Mouse (Mus musculus) embryo, embryonic 11.5 days (tissue): ENCODE data around the gene Evi2.

Experiments used
- DNase-seq: peaks from one replicate; pipeline ENCODE4 v3.0.0-alpha.2; 2012; ENCODE audit warnings: low read depth, low spot score

Gene Evi2

DNA sequence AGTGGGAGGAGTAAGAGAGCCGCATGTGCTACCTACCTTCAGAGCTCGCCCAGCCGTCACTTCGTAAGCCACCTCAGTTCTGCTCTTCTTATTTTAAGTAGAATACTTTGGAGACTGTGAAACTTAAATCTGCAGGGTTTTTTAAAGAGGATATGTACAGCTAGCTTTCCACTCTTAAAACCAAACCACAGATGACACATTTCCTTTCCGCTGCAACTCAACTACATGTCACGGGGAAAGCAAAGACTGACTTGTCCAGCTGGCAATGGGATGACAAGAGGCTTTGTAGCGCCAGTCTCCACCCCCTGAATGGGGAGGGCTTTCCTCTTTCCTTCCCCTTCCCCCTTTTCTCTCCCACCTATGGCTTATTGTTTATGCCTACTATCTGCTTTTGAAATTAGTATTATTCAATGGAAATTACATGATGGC, at the start of gene Evi2, which contains the start of gene Evi2a:
Evi2 (minus strand) TSS at position 257 of the 429 bp plus-strand sequence.
Evi2a (minus strand) TSS at position 277 of the 429 bp plus-strand sequence.
- no peak for DNase-seq

DNA sequence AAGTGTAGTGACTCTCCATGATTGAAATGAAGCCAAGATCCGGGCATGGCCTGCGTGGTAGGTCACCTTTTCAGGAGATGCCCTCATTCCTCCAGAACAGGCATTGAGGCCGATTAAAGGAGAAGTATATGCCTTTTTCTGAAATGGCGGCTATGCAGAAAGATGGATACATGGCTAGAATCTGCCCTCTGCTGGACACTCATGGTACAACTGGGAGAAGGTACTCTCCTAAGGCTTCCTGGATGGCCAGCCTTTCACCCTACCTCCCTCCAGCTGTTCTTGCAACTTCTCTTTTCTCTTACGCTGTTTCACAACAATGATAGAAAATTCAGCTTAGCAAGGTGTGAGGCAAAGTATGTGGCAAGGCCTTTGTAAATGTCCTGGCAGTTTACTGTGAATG, 47.4 kb upstream of the Evi2 start:
- peak; percentile 41 for DNase-seq

DNA sequence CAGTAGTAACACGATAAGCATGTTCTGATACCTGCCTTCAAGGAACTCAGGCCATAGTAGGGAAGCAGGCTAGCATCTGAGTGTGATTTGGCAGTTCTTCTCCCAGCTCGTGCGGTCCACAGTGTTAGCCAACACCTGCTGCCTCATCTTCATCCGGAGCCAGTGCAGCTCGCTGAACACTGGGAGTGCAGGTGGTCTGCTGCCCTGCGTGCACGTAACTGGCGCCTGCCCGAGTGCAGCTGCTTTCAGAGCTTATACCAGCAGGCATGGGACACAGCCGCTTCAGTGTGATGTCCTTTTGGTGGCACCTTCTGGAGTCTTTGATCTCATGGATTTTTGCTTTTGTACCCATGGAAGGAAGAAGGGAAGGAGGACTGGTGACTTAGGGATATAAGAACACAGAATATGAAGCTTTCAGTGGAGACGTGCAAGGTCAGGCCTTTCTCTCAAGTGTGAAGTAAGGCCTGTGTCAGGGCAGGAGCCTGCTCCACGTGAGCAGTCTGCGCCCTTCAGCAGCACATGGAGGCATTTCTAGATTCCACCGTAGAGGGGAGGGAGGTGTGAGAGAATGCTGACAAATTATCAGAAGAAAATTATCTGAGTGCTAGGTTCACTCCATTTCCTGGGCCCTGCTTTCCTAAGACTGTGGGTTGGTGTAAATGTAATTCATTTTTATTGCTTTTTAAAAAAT, 45.1 kb upstream of the Evi2 start:
- no peak for DNase-seq

DNA sequence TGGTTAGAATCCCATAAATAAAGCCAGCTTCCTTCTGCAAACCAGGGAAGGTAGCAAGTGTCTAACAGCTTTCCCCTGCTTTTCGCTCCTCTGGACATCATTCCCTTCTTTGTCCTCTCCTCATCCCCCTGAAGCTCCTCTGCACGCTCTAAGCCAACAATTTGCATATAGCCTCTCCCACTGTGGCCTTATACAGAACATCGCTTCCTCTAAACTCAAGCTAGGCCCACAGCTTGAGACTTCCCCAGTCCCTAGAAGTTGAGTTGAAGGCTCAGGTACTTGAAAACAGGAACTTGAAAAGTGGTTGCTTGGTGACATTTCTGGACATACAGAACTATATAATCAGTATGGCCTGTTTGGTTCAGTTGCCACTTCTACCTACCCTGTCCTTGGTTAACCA, 43.4 kb upstream of the Evi2 start:
- DNase-seq, result no peak

DNA sequence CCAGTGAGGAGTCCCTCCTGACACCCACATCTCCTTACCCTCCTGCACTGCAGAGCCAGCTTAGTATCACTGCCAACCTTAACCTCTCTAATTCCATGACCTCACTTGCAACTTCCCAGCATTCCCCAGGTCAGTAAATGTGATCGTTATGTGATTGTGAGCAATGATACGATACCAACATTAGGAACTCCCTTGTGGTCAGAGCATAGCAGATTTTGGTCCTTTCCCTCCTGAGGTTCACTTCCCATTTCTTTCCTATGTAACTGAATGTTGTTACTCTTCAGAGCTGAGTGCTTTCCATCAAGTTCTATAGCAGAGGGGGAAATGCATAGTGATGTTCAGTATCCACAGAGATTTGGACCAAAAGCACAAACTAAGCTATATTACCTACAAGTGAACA, 39.9 kb upstream of the Evi2 start:
- no peak for DNase-seq

DNA sequence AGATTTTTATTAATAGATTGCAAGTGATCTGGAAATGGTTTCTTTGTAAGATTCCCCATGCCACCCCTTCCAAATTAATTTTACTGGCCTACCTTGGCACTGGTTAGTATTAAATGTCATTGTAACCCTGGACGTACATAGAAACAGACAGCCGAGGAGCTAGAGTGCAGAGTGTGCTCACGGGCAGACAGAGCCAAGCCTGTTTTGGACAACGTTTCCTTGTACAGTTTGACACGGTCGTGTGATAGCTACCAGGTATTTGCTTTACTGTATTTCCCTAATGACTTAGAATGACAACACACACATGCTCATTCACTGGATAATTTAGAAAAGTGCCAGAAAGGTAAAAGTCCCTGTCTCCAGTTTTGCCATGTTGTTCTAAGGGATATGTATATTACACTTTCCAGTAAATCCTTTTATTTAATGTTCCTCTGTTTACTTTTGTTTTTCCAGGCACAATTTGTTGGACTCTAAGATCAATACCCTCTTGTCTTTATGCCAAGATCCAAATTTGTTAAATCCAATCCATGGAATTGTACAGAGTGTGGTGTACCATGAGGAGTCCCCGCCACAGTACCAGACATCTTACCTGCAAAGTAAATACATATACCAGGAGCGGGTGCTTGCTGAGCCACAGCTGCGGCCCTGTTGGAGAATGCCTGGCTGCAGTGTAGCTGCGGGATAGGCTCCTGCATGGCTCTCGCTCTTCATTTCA, 38.0 kb upstream of the Evi2 start:
- no peak for DNase-seq

DNA sequence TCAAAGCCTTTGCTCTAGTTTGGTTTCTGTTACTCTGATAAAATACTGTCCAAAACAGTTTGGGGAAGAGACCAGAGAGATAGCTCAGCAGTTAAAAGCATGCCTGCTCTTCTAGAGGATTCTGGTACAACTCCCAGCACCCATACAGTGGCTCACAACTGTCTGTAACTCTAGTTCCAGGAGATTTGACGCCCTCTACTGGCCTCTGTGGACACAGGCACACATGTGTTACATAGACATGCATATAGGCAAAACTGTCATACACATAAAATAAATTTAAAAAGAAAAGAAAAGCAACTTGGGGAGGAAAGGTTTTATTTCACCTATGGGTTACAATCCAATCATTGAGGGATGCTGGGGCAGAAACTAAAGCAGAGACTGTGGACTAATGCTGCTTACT, 36.6 kb upstream of the Evi2 start:
- no peak for DNase-seq

DNA sequence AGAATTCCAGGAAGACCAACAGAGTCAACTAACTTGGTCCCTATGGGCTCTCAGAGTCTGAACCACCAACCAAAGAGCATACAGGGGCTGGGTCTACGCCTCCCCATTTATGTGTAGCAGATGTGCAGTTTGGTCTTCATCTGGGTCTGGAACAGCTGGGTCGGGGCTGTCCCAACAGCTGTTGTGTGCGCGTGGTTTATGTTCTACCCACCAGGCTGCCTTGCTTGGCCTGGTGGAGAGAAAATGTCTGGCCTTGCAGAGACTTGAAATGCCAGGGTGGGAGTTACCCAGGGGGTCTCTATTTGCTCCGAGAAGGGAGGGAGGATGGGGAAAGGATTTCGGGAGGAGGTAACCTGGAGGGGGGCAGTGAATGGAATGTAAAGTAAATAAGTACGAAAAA, 33.1 kb upstream of the Evi2 start:
- DNase-seq, result no peak

DNA sequence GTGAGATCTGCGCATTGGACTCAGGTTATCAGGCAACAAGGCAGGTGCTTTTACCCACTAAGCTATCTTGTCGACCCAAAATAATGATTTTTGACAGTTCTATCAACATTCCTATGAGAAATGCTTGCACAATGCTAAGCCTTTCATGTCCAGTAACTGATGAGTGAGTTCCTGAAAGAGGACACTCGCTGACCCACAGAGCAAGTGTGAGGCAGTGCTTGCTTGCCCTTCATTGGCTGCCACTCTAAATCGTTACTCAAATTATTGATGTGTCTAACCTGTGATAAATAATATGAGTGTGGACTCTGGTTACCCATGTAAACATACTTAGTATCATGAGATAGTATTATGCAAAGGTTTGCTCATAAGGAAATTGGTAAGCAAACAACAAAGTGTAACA, 30.1 kb upstream of the Evi2 start:
- DNase-seq, result no peak

DNA sequence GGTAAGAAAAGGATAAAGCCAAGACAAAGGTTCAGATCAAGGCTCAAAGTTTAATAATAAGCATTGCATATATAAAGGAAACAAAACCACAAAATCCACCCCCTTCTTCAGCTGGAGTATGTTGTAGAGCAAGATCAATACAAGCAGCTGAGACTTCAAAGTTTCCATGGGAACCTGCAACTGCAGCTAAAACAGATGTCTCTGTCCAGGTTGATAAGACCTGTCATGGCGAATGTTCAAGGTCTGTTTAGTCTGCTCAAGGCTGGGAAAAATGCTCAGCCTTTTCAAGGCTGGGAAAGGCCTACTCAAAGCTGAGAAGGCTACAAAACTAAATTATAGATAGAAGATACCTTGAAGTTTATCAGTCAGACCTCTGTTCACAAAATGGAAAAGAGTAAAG, 22.2 kb upstream of the Evi2 start:
- DNase-seq, result no peak

DNA sequence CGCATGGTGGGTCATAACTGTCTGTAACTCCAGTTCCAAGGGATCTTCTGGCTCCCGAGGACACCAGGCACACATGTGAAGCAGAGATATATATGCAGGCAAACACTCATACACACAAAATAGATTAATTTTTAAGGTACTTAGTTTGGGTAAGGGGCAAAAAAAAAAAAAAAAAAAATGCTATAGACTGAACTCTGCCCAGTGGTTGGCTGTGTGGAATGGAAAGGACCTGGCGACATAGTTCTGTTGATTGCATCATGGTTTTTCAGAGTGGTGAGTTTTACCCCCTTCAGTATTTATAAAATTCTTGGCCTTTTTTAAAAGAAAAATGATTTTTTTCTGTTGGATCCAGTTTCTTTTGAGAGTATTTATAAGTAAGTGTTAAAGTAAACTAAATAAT, 5.9 kb upstream of the Evi2 start:
- no peak for DNase-seq

DNA sequence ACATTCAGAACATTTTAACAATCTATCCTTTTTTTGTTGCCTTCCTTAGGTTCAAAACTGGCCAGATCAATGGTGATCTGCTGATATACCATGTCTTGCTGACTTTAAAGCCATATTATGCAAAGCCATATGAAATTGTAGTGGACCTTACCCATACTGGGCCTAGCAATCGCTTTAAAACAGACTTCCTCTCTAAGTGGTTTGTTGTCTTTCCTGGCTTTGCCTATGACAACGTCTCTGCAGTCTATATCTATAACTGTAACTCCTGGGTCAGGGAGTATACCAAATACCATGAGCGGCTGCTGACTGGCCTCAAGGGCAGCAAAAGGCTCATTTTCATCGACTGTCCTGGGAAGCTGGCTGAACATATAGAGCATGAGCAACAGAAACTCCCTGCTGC, 5.2 kb upstream of the Evi2 start:
- DNase-seq, result no peak

DNA sequence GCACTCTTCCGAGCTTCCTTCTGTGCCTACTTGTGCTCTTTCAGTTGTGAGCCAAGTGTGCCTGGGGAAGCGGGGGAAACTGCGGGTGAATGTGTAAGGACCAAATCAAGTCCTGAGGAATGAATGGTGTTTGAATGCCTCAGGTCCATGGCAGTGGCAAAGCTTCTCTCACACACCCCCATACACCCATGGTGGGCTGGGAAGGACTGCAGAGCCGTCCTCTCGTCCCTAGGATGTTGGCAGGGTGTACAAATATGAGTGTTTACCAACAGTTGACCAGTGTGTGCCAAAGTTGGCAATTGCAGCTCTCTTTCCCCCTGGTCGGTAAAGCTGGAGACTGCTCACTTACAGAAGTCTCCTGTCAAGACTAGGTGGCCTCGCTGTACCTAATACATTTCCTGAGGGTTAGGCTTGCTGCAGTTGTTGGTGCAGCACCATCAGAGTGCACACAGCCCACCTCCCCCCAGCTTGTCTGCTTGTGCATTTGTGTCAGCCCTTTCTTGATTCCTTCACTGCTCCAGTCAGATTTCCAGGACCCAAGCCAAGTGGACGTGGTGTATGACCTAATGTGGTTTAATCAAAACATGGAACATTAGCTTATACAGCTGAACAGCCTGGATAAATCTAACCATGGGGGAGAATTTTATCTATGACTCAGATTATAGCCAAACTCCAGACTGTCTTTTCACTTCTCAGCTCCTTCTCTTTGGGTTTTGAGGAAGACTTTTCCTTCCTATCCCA, 3.7 kb upstream of the Evi2 start:
- no peak for DNase-seq

DNA sequence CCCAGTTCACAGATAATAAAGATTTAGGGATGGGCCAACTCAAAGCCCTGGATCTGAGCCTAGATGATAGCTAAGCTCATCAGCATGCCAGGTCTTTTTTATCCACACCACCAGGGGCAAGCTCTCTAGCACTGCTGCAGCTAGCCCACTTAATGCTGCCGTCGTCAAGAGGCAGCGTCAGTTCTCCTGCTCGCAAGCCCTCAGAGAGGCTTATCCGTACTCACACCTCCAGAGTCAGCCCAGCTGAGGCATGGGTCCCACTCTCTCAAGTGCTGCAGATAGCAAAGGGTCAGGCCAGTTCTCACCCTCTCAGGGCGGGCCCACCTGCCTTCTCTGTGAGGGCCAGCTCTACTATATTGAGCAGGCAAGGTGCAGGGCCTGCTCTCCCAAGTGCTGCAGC, 2.9 kb upstream of the Evi2 start:
- DNase-seq, result no peak

DNA sequence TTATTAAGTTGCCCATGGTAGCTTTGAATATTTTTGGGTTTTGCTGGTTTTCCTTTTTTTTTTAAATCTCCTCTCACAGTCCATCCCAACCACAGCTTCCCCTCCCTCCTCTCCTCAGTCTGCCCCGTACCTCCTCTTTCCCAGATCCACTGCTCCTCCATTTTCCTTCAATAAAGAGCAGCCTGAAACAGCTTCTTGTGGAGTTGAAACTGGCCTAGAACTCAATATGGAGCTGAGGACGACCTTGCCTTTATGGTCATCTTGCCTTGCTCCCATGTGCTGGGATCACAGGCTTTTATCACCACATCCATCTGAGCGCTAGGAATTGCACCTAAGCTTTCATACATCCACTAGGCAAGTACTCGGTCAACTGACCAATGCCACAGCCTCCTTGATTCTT, 1.1 kb upstream of the Evi2 start:
- no peak for DNase-seq

DNA sequence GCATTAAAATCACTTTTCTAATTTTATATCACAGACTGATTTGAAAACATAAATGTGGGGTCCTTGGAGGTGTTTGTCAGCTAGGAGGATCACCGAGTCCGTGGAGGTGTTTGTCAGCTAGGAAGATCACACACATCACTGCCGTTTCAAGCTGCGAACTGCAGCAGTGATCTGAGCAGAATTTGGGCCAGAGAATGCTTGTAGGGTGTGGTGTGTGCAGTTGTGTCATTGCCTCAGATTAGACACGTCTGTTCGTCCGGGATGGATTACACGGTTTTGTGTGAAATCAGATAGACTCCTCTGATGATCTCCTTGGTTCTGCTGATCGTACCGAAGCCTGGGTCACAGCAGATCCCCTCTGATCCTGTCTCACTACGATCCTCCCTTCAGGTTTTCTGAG, 385 bp upstream of the Evi2 start:
- DNase-seq, result no peak

DNA sequence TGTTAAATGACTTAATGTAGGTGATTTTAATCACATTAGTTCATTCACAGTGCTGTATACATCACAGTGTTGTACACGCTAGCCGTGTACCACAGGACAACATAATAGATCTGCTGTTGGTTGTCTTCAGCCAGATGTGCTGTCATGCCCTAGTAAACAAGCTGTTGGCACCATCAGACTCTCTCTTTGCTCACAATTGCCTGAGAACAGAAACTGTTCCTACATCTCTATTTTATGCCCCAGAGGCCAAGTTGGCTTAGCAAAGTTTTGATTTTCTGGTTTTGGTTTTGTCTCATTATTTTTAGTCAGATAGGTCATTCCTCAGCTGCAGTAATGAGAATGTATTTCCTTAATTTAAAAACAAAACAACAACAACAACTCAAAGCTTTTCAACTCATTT, 653 bp downstream of the Evi2 start:
- DNase-seq, result no peak

DNA sequence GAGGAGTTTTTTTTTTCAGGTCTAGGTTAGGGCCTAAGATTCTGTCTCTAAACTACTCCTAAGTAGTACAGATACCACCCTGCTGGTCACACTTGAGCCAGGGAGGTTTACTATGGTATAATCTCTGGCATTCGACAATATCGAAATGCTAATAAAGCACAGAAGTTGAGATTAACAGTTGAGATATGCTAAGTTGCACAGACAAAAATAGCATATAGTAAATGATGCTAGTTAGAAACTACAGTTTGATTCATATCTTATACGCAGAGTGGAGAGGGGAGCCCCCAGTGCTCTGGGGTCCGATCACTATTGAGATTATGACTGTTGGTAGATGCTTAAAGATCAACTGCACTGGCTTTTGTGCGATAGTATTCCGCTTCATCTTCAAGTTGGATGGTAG, 1.2 kb downstream of the Evi2 start:
- DNase-seq, result no peak

DNA sequence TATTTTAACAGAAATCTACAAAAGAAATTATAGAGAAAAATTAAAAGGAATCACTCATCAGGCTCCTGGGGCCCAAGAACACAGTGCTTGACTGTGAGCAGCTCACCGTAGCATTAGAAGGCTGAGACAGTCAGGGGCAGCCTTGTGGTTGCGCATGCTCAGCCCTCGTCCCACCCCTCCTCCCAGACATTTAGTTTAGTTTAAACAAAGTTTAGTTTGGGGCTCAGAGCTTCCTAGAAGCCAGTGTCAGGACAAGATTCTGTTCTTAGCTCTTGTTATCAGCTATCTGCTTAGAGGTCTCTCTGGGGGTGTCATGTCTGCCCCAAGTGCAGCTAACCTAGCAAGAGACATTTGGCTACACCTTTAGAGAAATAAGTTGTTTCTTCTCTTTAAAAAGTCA, 1.8 kb downstream of the Evi2 start:
- DNase-seq, result no peak

DNA sequence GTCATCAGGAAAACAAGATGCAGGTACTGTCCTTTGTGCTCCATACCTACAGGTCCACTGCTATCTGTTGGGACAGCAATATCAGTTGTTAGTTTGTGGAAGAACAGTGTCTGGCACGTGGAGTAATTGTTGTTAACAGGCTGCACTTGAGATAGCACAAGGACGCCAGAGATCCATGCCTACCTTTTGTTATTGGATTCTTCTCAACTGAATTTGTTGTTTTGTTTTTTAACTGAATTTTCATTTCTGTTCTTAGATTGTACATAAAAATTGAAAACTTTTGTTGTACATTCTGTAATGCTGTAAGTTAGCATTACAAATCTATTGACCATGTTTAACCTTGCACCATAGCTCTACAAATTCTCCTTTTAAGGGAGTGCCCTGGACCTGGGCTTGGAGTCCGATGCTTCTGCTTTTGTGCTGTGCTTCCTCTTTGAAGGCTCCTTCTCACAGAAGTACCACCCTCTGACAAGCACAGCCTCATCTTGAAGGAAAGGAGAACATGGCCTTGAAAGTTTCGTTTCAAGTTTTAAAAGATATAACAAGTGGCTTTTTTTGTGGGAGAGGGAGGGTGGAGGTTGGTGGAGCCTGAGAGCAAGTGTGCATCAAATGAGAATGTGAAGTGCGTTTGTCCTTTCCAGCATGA, 2.5 kb downstream of the Evi2 start:
- DNase-seq, result no peak

DNA sequence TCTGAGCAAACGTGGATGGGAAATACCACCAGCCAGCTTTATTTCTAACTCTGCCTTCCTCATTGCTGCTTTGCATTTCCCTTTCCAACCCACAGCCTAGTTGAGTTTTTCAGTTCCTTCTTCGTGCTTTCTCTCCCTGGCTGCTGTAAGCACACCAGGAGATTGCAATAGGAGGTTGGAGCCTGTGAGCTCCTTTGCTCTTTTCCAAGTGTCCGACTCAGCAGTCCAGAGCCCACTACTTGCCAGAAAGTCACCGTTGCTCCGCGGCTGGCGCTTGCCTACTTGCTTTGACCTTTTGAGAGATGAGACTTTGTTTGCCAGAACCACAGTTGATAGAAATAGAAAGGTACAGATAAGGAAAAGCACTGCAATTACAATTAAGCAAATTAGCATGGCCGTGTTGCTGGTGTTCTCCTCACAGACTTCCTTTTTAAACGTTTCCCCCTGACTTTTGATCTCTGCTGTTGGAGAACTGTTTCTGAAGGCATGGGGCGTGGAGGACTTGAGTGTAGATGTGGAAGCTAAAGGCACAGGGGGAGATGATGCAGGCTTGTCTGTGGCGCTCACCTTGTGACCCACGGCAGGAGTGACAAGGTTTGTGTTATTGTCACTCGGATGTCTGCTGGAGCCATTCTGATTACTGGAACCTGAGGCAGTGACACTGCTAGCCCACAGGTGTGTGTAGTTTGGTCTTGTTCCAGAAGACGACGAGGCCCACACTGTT, 3.2 kb downstream of the Evi2 start:
- DNase-seq, result no peak

DNA sequence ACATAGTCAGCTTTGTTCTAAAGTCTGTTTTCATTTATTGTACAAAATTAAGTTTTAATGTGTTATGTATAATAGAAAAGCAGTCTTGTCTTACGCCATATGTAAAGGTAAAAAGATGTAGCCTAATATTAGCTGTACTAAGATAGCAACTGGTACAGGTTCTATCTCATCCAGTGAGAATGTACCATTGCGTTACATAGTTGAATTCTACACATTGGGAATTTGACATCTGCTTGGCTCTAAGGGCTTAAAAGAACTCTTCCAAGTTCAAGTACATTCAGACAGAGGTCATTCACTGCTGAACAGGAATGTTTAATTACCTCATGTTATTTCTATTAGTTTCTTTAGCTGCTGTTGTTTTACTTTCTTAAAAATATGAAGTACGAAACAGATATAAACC, 3.8 kb downstream of the Evi2 start:
- DNase-seq, result no peak
